Mouse (Mus musculus): ENCODE data around the gene Dlg2.

DNA sequence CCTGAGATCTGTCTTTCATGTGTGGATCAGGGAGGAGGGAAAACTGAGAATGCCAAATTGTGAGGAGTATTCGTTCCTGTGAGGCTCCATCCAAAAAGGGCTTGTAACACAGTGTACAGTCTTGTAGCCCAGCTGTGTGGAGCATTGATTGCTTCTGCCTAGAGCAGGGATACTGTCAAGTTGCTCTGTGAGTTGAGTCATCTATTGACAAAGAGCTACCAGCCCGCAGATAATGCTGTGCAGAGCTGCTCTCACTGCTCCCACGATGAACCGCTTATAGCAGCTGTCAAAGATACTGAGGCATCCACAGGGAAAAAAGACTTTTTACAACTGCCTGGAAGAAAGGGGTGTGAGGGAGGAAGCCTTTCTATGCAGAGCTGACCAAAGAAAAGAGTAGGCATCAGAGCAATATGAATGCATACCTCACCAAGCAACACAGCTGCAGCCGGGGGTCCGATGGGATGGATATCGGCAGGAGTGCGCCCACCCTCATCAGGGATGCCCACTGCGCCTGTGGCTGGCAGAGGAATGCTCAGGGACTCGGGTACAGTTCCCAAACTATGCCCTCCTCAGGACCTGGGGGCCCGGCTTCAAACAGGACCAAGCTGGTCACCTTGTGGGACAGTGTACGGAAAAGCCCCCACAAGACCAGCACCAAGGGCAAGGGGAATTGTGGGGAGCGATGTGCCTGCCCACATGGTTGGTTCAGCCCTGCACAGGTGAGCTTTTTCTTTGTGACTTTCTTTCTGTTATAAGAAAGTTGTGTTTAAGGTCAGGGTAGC is 1196.0 kb downstream of the Dlg2 start:
- TF ChIP-seq CTCF (IDR thresholded peaks at IDR 0.05; ENCODE audit: borderline replicate concordance, insufficient read depth, low read depth, low read length), result no peak
- no peak for TF ChIP-seq POLR2A (IDR thresholded peaks at IDR 0.05; ENCODE audit: borderline replicate concordance, insufficient read depth, low read length)
